In genomic region chr2:74657251-74658023, GRCm38 (mm10) we compare ENCODE assay signal across 9 mouse cellular contexts. TPM values are rescaled to one million over a fixed set of nuclear protein-coding genes. Genes with fewer than 3 reads are reported as not detected.
A peak's percentile ranks its signal among the peaks of the same experiment; 100 is the strongest.
DNase-seq lines count a peak whose midpoint lies in the region; ATAC-seq lines count a peak whose summit lies in the region.
"Had no signal": no experiment of that assay in that cellular context is flagged by ENCODE, and none has a peak within 500 bp of the region (broad histone marks: within the 10 kb centered on the region; RNA-seq: fewer than 3 reads in every experiment).

No protein-coding gene starts in this region.

- H3K36me3 ChIP-seq in heart, embryonic 12.5 days: no peaks in the 10 kb centered on the region
- H3K36me3 ChIP-seq in hindbrain, embryonic 10.5 days: no peaks in the 10 kb centered on the region
- H3K36me3 ChIP-seq: G1E had no signal

- peaks cover 81% of the 10 kb centered on the region for H3K27me3 ChIP-seq in heart, embryonic 12.5 days (replicated peaks)
- H3K27me3 ChIP-seq in hindbrain, embryonic 10.5 days (ENCODE audit: insufficient read depth, poor library complexity, severe bottlenecking): peaks cover 100% of the 10 kb centered on the region

- H3K9me3 ChIP-seq in heart, embryonic 12.5 days (replicated peaks): no peaks in the 10 kb centered on the region
- H3K9me3 ChIP-seq in hindbrain, embryonic 10.5 days: no peaks in the 10 kb centered on the region

- H3K4me1 ChIP-seq in heart, embryonic 12.5 days (replicated peaks): peaks cover 26% of the 10 kb centered on the region
- peaks cover 26% of the 10 kb centered on the region for H3K4me1 ChIP-seq in hindbrain, embryonic 10.5 days (replicated peaks)

- H3K9ac ChIP-seq in heart, embryonic 12.5 days: no peak overlapping the region

- 3% methylated on average over 62 of the region's 62 CpGs for WGBS in heart, embryonic 12.5 days
- WGBS in hindbrain, embryonic 10.5 days: 4% methylated on average over 62 of the region's 62 CpGs

- peak overlapping the region; percentile 15 for H3K4me3 ChIP-seq in heart, embryonic 12.5 days
- peak overlapping the region; percentile 38 for H3K4me3 ChIP-seq in hindbrain, embryonic 10.5 days

- ATAC-seq in heart, embryonic 12.5 days (ENCODE audit: insufficient number of reproducible peaks, low FRiP score): no peak

- DNase-seq in heart, postnatal 4 days: no peak
- DNase-seq in R1 (ENCODE audit: low read depth, low spot score) (peak; percentile 54), MN1 (ENCODE audit: low spot score) (no peak)
- DNase-seq in hindbrain, embryonic 10.5 days (ENCODE audit: low spot score): peak; percentile 68
- DNase-seq in mesoderm, embryonic 11.5 days (ENCODE audit: low read depth, low spot score): peak; percentile 37
- no peak for DNase-seq in Muller cell, postnatal 12 days (ENCODE audit: inconsistent ontology term)
- no peak for DNase-seq in adrenal gland, adult 2 months

- H3K27ac ChIP-seq in heart, embryonic 12.5 days (ENCODE audit: poor library complexity, severe bottlenecking): no peak overlapping the region
- peak overlapping the region; percentile 23; the same call in 1 of the 2 replicates for H3K27ac ChIP-seq in hindbrain, embryonic 10.5 days

- H3K4me2 ChIP-seq in heart, embryonic 12.5 days: peak overlapping the region; percentile 33

RNA-seq across cellular contexts. Expression of gene Evx2, which starts 1.9 kb away (rescaled TPM):
- not detected in 2 replicates for polyA plus RNA-seq in heart, embryonic 12.5 days (2016; fragmentation: Nextera tagmentation; extraction: Ambion mirVana)
- not detected for total RNA-seq in heart, postnatal 4 days (2021)
- polyA plus RNA-seq in hindbrain, embryonic 10.5 days (2016; fragmentation: Nextera tagmentation; extraction: Ambion mirVana): 0.19 and 0.47 TPM in 2 replicates
- not detected for total RNA-seq in adrenal gland, adult 2 months (2021)
- not detected in 2 replicates for polyA plus RNA-seq in adrenal gland, adult 2 months (2012; rRNA removed)
- polyA plus RNA-seq: G1E had no signal

RNA-seq across cellular contexts. Expression of gene Hoxd13, which starts 10.7 kb away (rescaled TPM):
- 0.09 and 0.12 TPM in 2 replicates for polyA plus RNA-seq in heart, embryonic 12.5 days (2016; fragmentation: Nextera tagmentation; extraction: Ambion mirVana)
- not detected for total RNA-seq in heart, postnatal 4 days (2021)
- not detected in 2 replicates for polyA plus RNA-seq in hindbrain, embryonic 10.5 days (2016; fragmentation: Nextera tagmentation; extraction: Ambion mirVana)
- total RNA-seq in adrenal gland, adult 2 months (2021): not detected
- not detected in 2 replicates for polyA plus RNA-seq in adrenal gland, adult 2 months (2012; rRNA removed)
- polyA plus RNA-seq: G1E had no signal

RNA-seq across cellular contexts. Expression of gene Hoxd12, which starts 17.4 kb away (rescaled TPM):
- 0.14 and 0.15 TPM in 2 replicates for polyA plus RNA-seq in heart, embryonic 12.5 days (2016; fragmentation: Nextera tagmentation; extraction: Ambion mirVana)
- not detected for total RNA-seq in heart, postnatal 4 days (2021)
- not detected in 2 replicates for polyA plus RNA-seq in hindbrain, embryonic 10.5 days (2016; fragmentation: Nextera tagmentation; extraction: Ambion mirVana)
- not detected for total RNA-seq in adrenal gland, adult 2 months (2021)
- not detected in 2 replicates for polyA plus RNA-seq in adrenal gland, adult 2 months (2012; rRNA removed)
- total RNA-seq: G1E had no signal
- polyA plus RNA-seq: G1E had no signal

RNA-seq across cellular contexts. Expression of gene Hoxd11, which starts 21.9 kb away (rescaled TPM):
- not detected in 2 replicates for polyA plus RNA-seq in heart, embryonic 12.5 days (2016; fragmentation: Nextera tagmentation; extraction: Ambion mirVana)
- total RNA-seq in heart, postnatal 4 days (2021): not detected
- not detected in 2 replicates for polyA plus RNA-seq in hindbrain, embryonic 10.5 days (2016; fragmentation: Nextera tagmentation; extraction: Ambion mirVana)
- total RNA-seq in adrenal gland, adult 2 months (2021): not detected
- polyA plus RNA-seq in adrenal gland, adult 2 months (2012; rRNA removed): not detected in 2 replicates
- polyA plus RNA-seq: G1E had no signal

RNA-seq across cellular contexts. Expression of gene Hoxd10, which starts 34.3 kb away (rescaled TPM):
- 0.10 TPM in 1 of 2 replicates, not detected in the other for polyA plus RNA-seq in heart, embryonic 12.5 days (2016; fragmentation: Nextera tagmentation; extraction: Ambion mirVana)
- total RNA-seq in heart, postnatal 4 days (2021): not detected
- polyA plus RNA-seq in hindbrain, embryonic 10.5 days (2016; fragmentation: Nextera tagmentation; extraction: Ambion mirVana): not detected in 2 replicates
- total RNA-seq in adrenal gland, adult 2 months (2021): not detected
- polyA plus RNA-seq in adrenal gland, adult 2 months (2012; rRNA removed): not detected in 2 replicates
- polyA plus RNA-seq: G1E had no signal

Comparison
In these comparisons a context has a peak if more than half of its experiments do, and no peak if none do; other contexts are left out.
1. DNase-seq: peak in R1 (single experiment), hindbrain, embryonic 10.5 days (single experiment) and mesoderm, embryonic 11.5 days (single experiment); none in heart, postnatal 4 days (single experiment), MN1 (single experiment), Muller cell, postnatal 12 days (single experiment) and adrenal gland, adult 2 months (single experiment).